ENCODE assay signal across 9 mouse cellular contexts in genomic region chr3:31109108-31109507, GRCm38 (mm10). TPM values are rescaled to one million over a fixed set of nuclear protein-coding genes. Genes with fewer than 3 reads are reported as not detected.
DNase-seq lines count a peak whose midpoint lies in the region; ATAC-seq and TF ChIP-seq lines count a peak whose summit lies in the region.
"Had no signal": no experiment of that assay in that cellular context is flagged by ENCODE, and none has a peak within 500 bp of the region (broad histone marks: within the 10 kb centered on the region; RNA-seq: fewer than 3 reads in every experiment).

No protein-coding gene starts in this region.

- H3K36me3 ChIP-seq in CH12.LX (replicated peaks in 1 of 2; ENCODE audit: control insufficient read depth in 1 of 2, insufficient read depth in 1 of 2, low read length in 1 of 2), result peaks cover 11 to 34% of the 10 kb centered on the region in 2 experiments
- H3K36me3 ChIP-seq in midbrain, postnatal 0 days (ENCODE audit: insufficient read depth, low read length), result peaks cover 7% of the 10 kb centered on the region; the same call in 1 of the 2 replicates

- in situ Hi-C loops in CH12.LX (cut with MboI; ENCODE audit: low pct_ligation_motif_present, low pct_unique_long_range_greater_than_20kb, low sequenced_read_pairs), result no loop called here

- no peak overlapping the region for H3K9ac ChIP-seq in CH12.LX (ENCODE audit: insufficient read depth, low read depth)
- H3K9ac ChIP-seq in midbrain, postnatal 0 days (replicated peaks; ENCODE audit: low read length, poor library complexity, severe bottlenecking), result no peak overlapping the region
- H3K9ac ChIP-seq: limb, embryonic 15.5 days had no signal

- dilution Hi-C loops in CH12.LX (cut with MboI; ENCODE audit: extremely low pct_ligation_motif_present, extremely low pct_unique_long_range_greater_than_20kb, low sequenced_read_pairs), result no loop called here

- 64% methylated on average over 3 of the region's 3 CpGs for WGBS in midbrain, postnatal 0 days

- peak; percentile 72 for TF ChIP-seq CTCF in layer of hippocampus, adult 2 months (conservative IDR thresholded peaks at IDR 0.05)
- peak in 1 of 2 experiments; percentile 54; a peak in 2 of 4 replicates for TF ChIP-seq CTCF in CH12.LX (conservative IDR thresholded peaks at IDR 0.05 in 1 of 2, IDR thresholded peaks at IDR 0.05 in 1 of 2; ENCODE audit: low read depth in 2 of 2, low read length in 2 of 2)
- peak; percentile 76 for TF ChIP-seq CTCF in midbrain, postnatal 0 days (IDR thresholded peaks at IDR 0.05)

- H3K27me3 ChIP-seq in CH12.LX (replicated peaks), result no peaks in the 10 kb centered on the region
- H3K27me3 ChIP-seq in midbrain, postnatal 0 days (ENCODE audit: insufficient read depth, low read length), result no peaks in the 10 kb centered on the region
- H3K27me3 ChIP-seq: limb, embryonic 15.5 days had no signal

- no peak overlapping the region for H3K27ac ChIP-seq in layer of hippocampus, adult 2 months
- H3K27ac ChIP-seq in CH12.LX (ENCODE audit: insufficient read depth, low read depth), result no peak overlapping the region
- H3K27ac ChIP-seq in midbrain, postnatal 0 days (ENCODE audit: low read depth, low read length), result no peak overlapping the region
- H3K27ac ChIP-seq: limb, embryonic 15.5 days had no signal

- TF ChIP-seq RAD21 in CH12.LX (IDR thresholded peaks at IDR 0.05; ENCODE audit: low read depth, low read length), result peak; percentile 65

- peaks cover 3 to 26% of the 10 kb centered on the region in 2 experiments; a peak in 3 of 4 replicates for H3K4me1 ChIP-seq in CH12.LX (ENCODE audit: control insufficient read depth in 1 of 2, insufficient read depth in 2 of 2)
- H3K4me1 ChIP-seq in midbrain, postnatal 0 days (ENCODE audit: insufficient read depth, low read length), result 0 out of 2 replicates have a peak, but pooled peaks cover 2% of the 10 kb centered on the region

- TF ChIP-seq EP300 in CH12.LX (IDR thresholded peaks at IDR 0.05; ENCODE audit: low read length), result no peak

- no peak for DNase-seq in layer of hippocampus, adult 2 months (ENCODE audit: low spot score in 2 of 2)
- DNase-seq in layer of hippocampus, adult 9-10 months (ENCODE audit: low spot score), result no peak
- DNase-seq in CH12.LX (ENCODE audit: extremely low read depth) (no peak), adipocyte (ENCODE audit: low spot score) (peak; percentile 45)
- peak; percentile 48 for DNase-seq in midbrain, postnatal 0 days (ENCODE audit: low spot score)
- DNase-seq in right cerebral cortex, postnatal 36 days (ENCODE audit: low spot score in 2 of 2), result no peak
- no peak for DNase-seq in spleen, adult 12 weeks (ENCODE audit: low spot score)
- DNase-seq: thymus, postnatal 14 days had no signal

- TF ChIP-seq POLR2A in CH12.LX (IDR thresholded peaks at IDR 0.05; ENCODE audit: low read depth, low read length), result no peak

- H3K4me3 ChIP-seq in layer of hippocampus, adult 2 months, result no peak overlapping the region
- H3K4me3 ChIP-seq in CH12.LX (replicated peaks in 1 of 3; ENCODE audit: low read depth in 2 of 3, low read length in 2 of 3, poor library complexity in 1 of 3), result no peak overlapping the region
- no peak overlapping the region for H3K4me3 ChIP-seq in midbrain, postnatal 0 days (ENCODE audit: low read depth, low read length)
- H3K4me3 ChIP-seq: limb, embryonic 15.5 days had no signal

- peaks cover 53% of the 10 kb centered on the region for H3K79me2 ChIP-seq in CH12.LX (replicated peaks; ENCODE audit: control insufficient read depth, extremely low read depth, insufficient read depth, poor library complexity, severe bottlenecking)

- peak; percentile 91 for ATAC-seq in midbrain, postnatal 0 days (ENCODE audit: low FRiP score)

- H3K9me3 ChIP-seq in CH12.LX (replicated peaks; ENCODE audit: low read length), result no peaks in the 10 kb centered on the region
- H3K9me3 ChIP-seq in midbrain, postnatal 0 days (ENCODE audit: low read length), result no peaks in the 10 kb centered on the region
- H3K9me3 ChIP-seq: limb, embryonic 15.5 days had no signal

- no peak overlapping the region for H3K4me2 ChIP-seq in CH12.LX (ENCODE audit: insufficient read depth, low read depth, poor library complexity, severe bottlenecking)
- no peak overlapping the region for H3K4me2 ChIP-seq in midbrain, postnatal 0 days (ENCODE audit: low read depth, low read length, poor library complexity, severe bottlenecking)
- H3K4me2 ChIP-seq: limb, embryonic 15.5 days had no signal

TF ChIP-seq in CH12.LX, 34 proteins besides CTCF, POLR2A, EP300 and RAD21:
- no peak for TF ChIP-seq ETS1 (conservative IDR thresholded peaks at IDR 0.05; ENCODE audit: low read depth, low read length)
- peak; percentile 56 for TF ChIP-seq SMC3 (IDR thresholded peaks at IDR 0.05; ENCODE audit: low read depth, low read length)
- TF ChIP-seq USF2 (conservative IDR thresholded peaks at IDR 0.05; ENCODE audit: low read depth, low read length), result no peak
- no peak for TF ChIP-seq MEF2A (IDR thresholded peaks at IDR 0.05; ENCODE audit: borderline replicate concordance, low read depth, low read length)
- TF ChIP-seq JUND (conservative IDR thresholded peaks at IDR 0.05; ENCODE audit: low read depth, low read length), result peak; percentile 47; the same call in 1 of the 2 replicates
- no peak for TF ChIP-seq NELFE (IDR thresholded peaks at IDR 0.05; ENCODE audit: low read depth, low read length)
- TF ChIP-seq HCFC1 (IDR thresholded peaks at IDR 0.05; ENCODE audit: low read depth, low read length), result no peak
- TF ChIP-seq IRF4 (IDR thresholded peaks at IDR 0.05; ENCODE audit: low read depth, low read length), result no peak
- TF ChIP-seq SIN3A (IDR thresholded peaks at IDR 0.05; ENCODE audit: low read length), result no peak
- no peak for TF ChIP-seq BHLHE40 (IDR thresholded peaks at IDR 0.05; ENCODE audit: low read depth, low read length)
TF ChIP-seq in CH12.LX: peak in this region for 2.

RNA-seq across cellular contexts. Expression of gene Skil, which starts 14.2 kb away (rescaled TPM):
- 10 to 100 TPM; 64.9 to 68.3 TPM for total RNA-seq in layer of hippocampus, adult 2 months (2021)
- total RNA-seq in CH12.LX (2012; rRNA removed), result 11.2 and 11.4 TPM in 2 replicates
- total RNA-seq in CH12.LX (2014; rRNA removed), result 18.9 and 22.4 TPM in 2 replicates
- 11.0 and 11.1 TPM in 2 replicates for polyA plus RNA-seq in CH12.LX (2012; ENCODE audit: insufficient read length, low read depth)
- total RNA-seq in midbrain, postnatal 0 days (2014; rRNA removed), result 39.4 and 46.8 TPM in 2 replicates
- polyA plus RNA-seq in midbrain, postnatal 0 days (2015; fragmentation: Nextera tagmentation; extraction: Ambion mirVana), result 24.7 and 28.5 TPM in 2 replicates

RNA-seq across cellular contexts. Expression of gene Cldn11, which starts 40.6 kb away (rescaled TPM):
- 100 to 1,000 TPM; 111 to 113 TPM for total RNA-seq in layer of hippocampus, adult 2 months (2021)
- total RNA-seq in CH12.LX (2012; rRNA removed) (not detected in 2 replicates), CH12.LX (2014; rRNA removed) (not detected in 2 replicates)
- not detected in 2 replicates for polyA plus RNA-seq in CH12.LX (2012; ENCODE audit: insufficient read length, low read depth)
- 45.6 and 60.4 TPM in 2 replicates for total RNA-seq in midbrain, postnatal 0 days (2014; rRNA removed)
- 45.5 and 47.2 TPM in 2 replicates for polyA plus RNA-seq in midbrain, postnatal 0 days (2015; fragmentation: Nextera tagmentation; extraction: Ambion mirVana)

Comparison
In these comparisons a context has a peak if more than half of its experiments do, and no peak if none do; other contexts are left out.
1. DNase-seq: peak in adipocyte (single experiment) and midbrain, postnatal 0 days (single experiment); none in layer of hippocampus, adult 2 months (0 of 2), layer of hippocampus, adult 9-10 months (single experiment), CH12.LX (single experiment), right cerebral cortex, postnatal 36 days (0 of 2) and spleen, adult 12 weeks (single experiment).
2. RNA of gene Cldn11, which starts 40.6 kb away (total RNA-seq): 111 to 113 TPM in layer of hippocampus, adult 2 months and 45.6 to 60.4 TPM in midbrain, postnatal 0 days; not detected in CH12.LX; every median in the first group is over 10 times any median in the second.